Mouse (Mus musculus): ENCODE measurements around the gene Agmat.
A peak's percentile ranks its signal among the peaks of the same experiment; 100 is the strongest.

Agmat gene

GRCm38 (mm10) chr4:141779828-141780227 lies 33.4 kb downstream of the Agmat start:
- no peak for DNase-seq (ENCODE audit: low read depth)

- no peak for DNase-seq (ENCODE audit: low read depth)
Measured at GRCm38 (mm10) chr4:141781201-141781985, 34.9 kb downstream of the Agmat start.

DNA sequence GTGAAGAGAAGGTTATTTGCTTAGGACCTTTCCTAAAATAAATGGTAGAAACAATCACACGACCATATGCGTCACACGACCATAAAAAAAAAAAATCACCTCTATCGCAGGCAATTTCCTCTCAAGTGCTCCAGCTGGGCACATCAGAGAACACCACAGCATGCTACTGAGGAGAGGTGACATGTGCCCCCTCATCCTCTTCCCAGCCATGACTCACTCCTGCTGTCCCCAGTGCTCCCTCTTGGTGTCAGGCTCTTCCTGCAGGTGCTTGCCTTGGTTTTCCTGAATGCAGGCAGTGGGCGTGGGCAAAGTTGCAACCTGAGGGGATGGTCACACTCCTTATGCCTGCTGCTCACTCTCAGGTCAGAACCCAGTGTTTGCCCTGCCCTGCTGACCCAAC lies 38.4 kb downstream of the Agmat start:
- no peak for DNase-seq (ENCODE audit: low read depth)

DNA sequence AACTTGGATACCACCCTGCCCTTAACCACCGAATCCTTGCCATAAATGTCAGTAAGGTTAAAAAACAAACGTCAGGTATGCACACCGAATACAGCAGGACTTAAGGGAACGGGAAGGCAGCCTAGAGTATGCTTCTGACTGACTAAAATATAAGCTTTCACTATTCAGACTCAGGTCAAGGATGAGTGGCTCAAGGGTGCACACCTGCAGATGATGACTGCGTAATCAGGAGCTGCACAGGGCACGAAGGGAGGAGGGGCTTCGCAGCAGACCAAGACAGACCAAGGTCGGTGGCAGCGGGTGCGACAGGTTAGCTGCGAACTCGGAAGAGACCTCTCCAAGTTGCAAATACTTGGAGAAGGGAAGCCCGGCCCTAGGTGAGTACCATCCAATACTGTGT lies 39.7 kb downstream of the Agmat start:
- DNase-seq (ENCODE audit: low read depth) = no peak

GRCm38 (mm10) chr4:141787046-141787445 lies 40.6 kb downstream of the Agmat start:
- DNase-seq (ENCODE audit: low read depth) = no peak

DNA sequence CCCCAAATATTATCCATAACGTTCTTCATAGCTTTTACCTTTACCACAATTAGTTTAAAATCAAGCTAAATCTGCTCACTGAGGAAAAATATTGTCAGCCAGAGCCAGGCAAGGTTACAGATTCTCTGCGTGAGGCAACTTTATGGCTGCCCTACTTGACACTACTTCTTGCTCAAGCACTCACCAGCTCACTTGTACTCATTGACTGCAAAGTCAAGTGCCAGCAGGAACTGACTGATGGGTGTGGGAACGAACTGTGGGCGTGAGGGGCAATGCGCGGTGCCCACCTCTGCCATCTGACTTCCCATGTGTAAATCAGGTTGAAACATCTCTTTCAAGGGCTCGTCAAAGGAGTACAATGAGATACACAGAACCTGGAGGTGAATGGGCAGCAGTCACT lies 41.0 kb downstream of the Agmat start:
- no peak for DNase-seq (ENCODE audit: low read depth)

GRCm38 (mm10) chr4:141789564-141790218 lies 43.2 kb downstream of the Agmat start:
- DNase-seq (ENCODE audit: low read depth) = no peak

DNA sequence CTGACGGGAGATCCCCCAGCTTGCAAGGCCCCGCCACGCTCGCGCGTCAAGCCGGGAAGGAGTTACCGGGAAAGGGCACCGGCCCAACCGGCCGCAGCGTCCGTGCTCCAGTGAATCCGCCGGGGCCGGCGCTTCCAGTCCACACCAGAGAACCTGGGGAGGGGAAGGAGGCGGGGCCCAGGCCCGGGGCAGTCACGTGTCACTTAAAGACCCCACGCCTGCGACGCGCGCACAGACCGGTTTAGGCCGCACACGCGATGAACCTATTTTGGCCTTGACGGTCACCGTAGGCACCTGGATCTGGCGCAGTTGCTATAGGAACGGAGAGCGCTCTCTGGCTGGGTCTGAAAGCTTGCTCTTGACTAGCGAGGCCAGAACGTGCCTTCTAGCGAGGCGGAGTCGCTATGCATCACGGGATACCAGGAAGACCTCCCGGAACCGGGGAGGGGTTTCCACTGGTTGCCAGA lies 44.1 kb downstream of the Agmat start, which contains the start of gene Dnajc16:
Gene Dnajc16 (minus strand): TSS at position 408 of the 467 bp plus-strand sequence.
- peak; percentile 98 for DNase-seq (ENCODE audit: low read depth)

- DNase-seq (ENCODE audit: low read depth) = peak; percentile 23
Measured at GRCm38 (mm10) chr4:141791486-141791885, 45.0 kb downstream of the Agmat start.

- peak; percentile 18 for DNase-seq (ENCODE audit: low read depth)
Measured at GRCm38 (mm10) chr4:141791951-141792350, 45.5 kb downstream of the Agmat start.

DNA sequence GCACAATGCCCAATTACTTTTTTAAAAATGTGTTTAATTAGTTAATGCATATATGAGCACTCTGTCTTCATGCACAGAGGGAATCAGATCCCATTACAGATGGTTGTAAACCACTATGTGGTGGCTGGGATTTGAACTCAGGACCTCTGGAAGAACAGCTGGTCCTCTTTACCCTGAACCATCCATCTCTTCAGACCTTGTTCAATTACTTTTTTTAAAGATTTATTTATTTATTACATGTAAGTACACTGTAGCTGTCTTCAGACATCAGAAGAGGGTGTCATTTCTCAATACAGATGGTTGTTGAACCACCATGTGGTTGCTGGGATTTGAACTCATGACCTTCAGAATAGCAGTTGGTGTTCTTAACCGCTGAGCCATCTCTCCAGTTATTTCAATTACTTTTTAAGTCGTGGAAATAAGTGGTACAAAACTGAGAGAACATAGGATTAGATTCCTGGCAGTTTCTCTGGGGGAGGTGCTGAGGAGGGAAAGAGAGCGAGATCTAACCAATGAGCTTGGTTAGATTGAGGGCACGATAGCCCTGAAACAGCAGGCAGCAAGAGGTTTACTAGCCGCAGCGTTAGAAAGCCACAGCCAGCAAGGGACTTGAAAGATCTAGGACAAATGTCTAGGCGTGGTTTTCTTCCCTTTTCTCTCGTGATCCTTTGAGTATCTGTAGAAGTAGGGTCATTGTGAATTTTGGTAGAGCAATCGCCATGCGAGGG lies 46.2 kb downstream of the Agmat start:
- no peak for DNase-seq (ENCODE audit: low read depth)

DNA sequence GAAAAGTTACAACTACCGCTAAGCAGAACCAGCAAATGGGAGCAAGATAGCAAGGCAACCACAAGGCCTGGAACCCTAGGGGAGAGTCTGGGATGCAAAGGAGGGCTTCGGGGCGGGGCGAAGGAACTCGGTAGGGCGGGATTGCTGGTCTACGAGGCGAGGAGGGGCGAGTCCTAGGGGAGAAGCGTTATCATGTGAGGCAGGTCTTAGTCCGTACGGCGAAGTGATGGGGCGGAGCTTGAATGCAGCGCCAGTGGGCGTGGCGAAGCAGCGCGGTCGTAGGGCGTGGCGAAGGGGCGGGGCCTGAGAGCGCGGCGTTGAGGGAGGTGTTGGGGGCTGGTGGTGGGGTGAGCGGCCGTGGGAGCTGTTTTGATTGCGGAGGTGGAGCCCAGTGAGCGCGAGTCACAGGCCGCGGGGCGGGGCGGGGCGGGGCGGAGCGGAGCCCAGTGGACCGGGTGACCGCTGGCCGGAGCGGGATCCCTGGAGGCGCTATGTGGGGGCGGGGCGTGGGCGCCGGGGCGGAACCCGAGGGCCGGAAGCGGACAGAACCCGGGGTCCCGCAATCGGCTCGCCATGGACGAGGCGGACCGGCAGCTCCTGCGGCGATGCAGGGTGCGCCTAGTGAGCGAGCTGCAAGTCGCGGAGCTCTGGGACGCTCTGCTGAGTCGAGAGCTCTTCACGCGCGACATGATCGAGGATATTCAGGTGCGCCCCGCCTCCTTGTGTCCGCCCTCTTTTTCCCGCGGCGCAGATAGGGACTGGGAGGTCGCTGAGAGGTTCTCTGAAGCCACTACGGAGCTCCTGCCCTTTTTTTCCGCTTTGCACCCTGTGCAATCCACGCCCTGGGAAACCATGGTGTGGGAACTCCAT lies 47.0 kb downstream of the Agmat start, which contains the start of gene Casp9:
Gene Casp9 (plus strand): TSS at position 331 of the 870 bp plus-strand sequence.
- peak; percentile 98 for DNase-seq (ENCODE audit: low read depth)

GRCm38 (mm10) chr4:141794152-141794535 lies 47.7 kb downstream of the Agmat start:
- DNase-seq (ENCODE audit: low read depth) = no peak

GRCm38 (mm10) chr4:141796356-141796755 lies 49.9 kb downstream of the Agmat start:
- DNase-seq (ENCODE audit: low read depth) = no peak

DNA sequence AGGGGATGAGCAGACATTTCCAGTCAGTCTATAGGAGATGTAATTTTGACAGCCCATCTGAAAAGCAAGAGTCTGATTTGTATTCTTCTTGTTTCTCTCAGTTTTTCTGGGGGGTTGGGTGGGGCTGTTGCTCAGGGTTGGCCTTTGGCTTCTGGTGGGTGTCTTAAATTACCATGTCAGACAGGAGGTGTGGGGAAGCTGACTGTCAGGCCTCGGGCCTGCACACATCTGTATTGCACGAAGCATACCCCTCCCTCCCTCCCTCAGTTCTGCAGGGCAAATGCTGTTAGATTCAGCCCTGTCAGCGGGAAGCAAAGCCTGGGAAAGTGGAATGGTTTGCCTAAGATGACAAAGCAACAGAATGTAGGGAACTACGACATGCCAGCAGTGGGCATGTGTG lies 50.5 kb downstream of the Agmat start:
- DNase-seq (ENCODE audit: low read depth) = no peak

- DNase-seq (ENCODE audit: low read depth) = no peak
Measured at GRCm38 (mm10) chr4:141797545-141797944, 51.1 kb downstream of the Agmat start.

DNA sequence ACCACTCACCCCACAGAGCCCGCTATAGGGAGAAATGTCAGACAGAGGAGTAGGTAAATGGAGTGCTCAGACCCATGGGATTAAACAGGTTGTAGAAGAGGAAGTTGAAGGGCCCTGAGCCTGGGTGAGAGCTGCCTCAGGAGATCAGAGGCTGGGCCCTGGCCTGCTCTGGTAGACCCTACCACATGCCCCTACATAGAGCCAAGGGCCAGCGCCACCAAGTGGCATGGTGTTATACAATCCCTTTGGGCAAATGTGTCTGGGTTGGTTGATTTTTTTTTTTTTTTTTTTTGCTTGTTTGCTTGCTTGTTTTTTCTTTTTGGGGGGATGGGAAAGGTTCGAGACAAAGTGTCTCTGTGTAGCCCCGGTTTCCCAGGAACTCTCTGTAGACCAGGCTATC lies 57.6 kb downstream of the Agmat start:
- DNase-seq (ENCODE audit: low read depth) = no peak

- DNase-seq (ENCODE audit: low read depth) = no peak
Measured at GRCm38 (mm10) chr4:141805886-141806285, 59.4 kb downstream of the Agmat start.

Measured in naive thymus-derived CD4-positive, alpha-beta T cell, adult 2 months (primary cell).